Mouse (Mus musculus) spleen, postnatal 4 days (tissue): ENCODE data around the gene Gm7145.
"Not testable (repeated sequence)": the region's sequence is repeated elsewhere in the genome, so short reads cannot be mapped to it uniquely, and the experiment has no call there.

Experiments
- DNase-seq, 2 experiments: peaks; one replicate each; pipeline ENCODE4 v3.0.0; 2022; ENCODE audit warnings: low spot score in 2 of 2

The Gm7145 gene

GRCm38 (mm10) chr1:117965639-117966038, at the start of gene Gm7145:
Gene Gm7145, plus strand, starts transcription at chr1:117965939.
- no peak for DNase-seq

GRCm38 (mm10) chr1:117927715-117928114, 38.0 kb upstream of the Gm7145 start, which contains the start of gene Gm28168:
Gene Gm28168, plus strand, starts transcription at chr1:117928015.
- DNase-seq = not testable (repeated sequence)

- DNase-seq = not testable (repeated sequence)
Measured at GRCm38 (mm10) chr1:118003876-118004275, 38.1 kb downstream of the Gm7145 start.

GRCm38 (mm10) chr1:118012736-118013135, 47.0 kb downstream of the Gm7145 start:
- DNase-seq = not testable (repeated sequence)
